Mouse (Mus musculus) lung, postnatal 0 days (tissue): ENCODE measurements at regions not wholly inside any gene's neighbourhood (a gene's known extent, or its start where the extent isn't known, plus 50 kb on each side); places are given as distances from the start of the nearest gene placed in this dataset.

Experiments used
- ATAC-seq: fragments of 200-750 bp; cut with Nextera tagmentation; 2 replicates; pipeline ENCODE4 v1.8.0; 2017; ENCODE audit warnings: moderate library complexity
- DNase-seq: peaks from one replicate; pipeline ENCODE4 v3.0.0-alpha.2; 2016; ENCODE audit warnings: low spot score
- H3K27ac ChIP-seq: fragments of 300-500 bp; sonication (generic); 2 replicates; pipeline ENCODE4 v1.5.1; 2014; ENCODE audit warnings: antibody characterized with exemption, mild to moderate bottlenecking, low read length, mixed read lengths
- H3K27me3 ChIP-seq: fragments of 300-500 bp; sonication (generic); replicated peaks from 2 replicates; pipeline ENCODE4 v1.6.1; 2014; ENCODE audit warnings: low read length, mixed read lengths; ENCODE audit not compliant: insufficient read depth
- H3K36me3 ChIP-seq: fragments of 300-500 bp; sonication (generic); 2 replicates; pipeline ENCODE4 v1.6.1; 2014; ENCODE audit warnings: low read length, mixed read lengths; ENCODE audit not compliant: insufficient read depth
- H3K4me1 ChIP-seq: fragments of 300-500 bp; sonication (generic); 2 replicates; pipeline ENCODE4 v1.6.1; 2014; ENCODE audit warnings: antibody characterized with exemption, low read depth, low read length, mixed read lengths; ENCODE audit not compliant: insufficient read depth
- H3K4me2 ChIP-seq: fragments of 300-500 bp; sonication (generic); replicated peaks from 2 replicates; pipeline ENCODE4 v1.6.1; 2014; ENCODE audit warnings: low read depth, mild to moderate bottlenecking, low read length, moderate library complexity, mixed read lengths
- H3K4me3 ChIP-seq: fragments of 300-500 bp; sonication (generic); 2 replicates; pipeline ENCODE4 v1.5.1; 2014; ENCODE audit warnings: low read depth, low read length
- H3K9ac ChIP-seq: fragments of 300-500 bp; sonication (generic); replicated peaks from 2 replicates; pipeline ENCODE4 v1.6.1; 2014; ENCODE audit warnings: low read depth, mild to moderate bottlenecking
- H3K9me3 ChIP-seq: fragments of 300-500 bp; sonication (generic); 2 replicates; pipeline ENCODE4 v1.6.1; 2016; ENCODE audit warnings: low read length, mixed read lengths
- CTCF ChIP-seq: IDR thresholded peaks from 2 replicates; pipeline ENCODE4 v1.5.1; 2016; ENCODE audit warnings: antibody characterized with exemption, mild to moderate bottlenecking
- EP300 ChIP-seq: IDR thresholded peaks from 2 replicates; pipeline ENCODE4 v1.6.1; 2016; ENCODE audit warnings: antibody characterized with exemption, mild to moderate bottlenecking, control low read depth
- WGBS: fragments of 180-500 bp; shearing (Covaris S2); extraction: QIAGEN DNeasy Blood & Tissue Kit; methylation state at CpG from one replicate; pipeline ENCODE4 v1.1.7; 2014; 5-methylcytosine and 5-hydroxymethylcytosine counted together

GRCm38 (mm10) chr10:118631786-118632185, 190.9 kb downstream of the Ifng start:
- ATAC-seq = no peak
- no peak overlapping the region for H3K9ac ChIP-seq
- H3K4me2 ChIP-seq = no peak overlapping the region
- no peaks in the 10 kb centered on the region for H3K4me1 ChIP-seq
- no peak overlapping the region for H3K4me3 ChIP-seq
- no peaks in the 10 kb centered on the region for H3K27me3 ChIP-seq
- no peaks in the 10 kb centered on the region for H3K36me3 ChIP-seq
- TF ChIP-seq EP300 (no peak), CTCF (no peak)
- no peak for DNase-seq
- no peaks in the 10 kb centered on the region for H3K9me3 ChIP-seq
- 79% methylated on average over 1 of the region's 1 CpGs for WGBS
- H3K27ac ChIP-seq = no peak overlapping the region

- 46% methylated on average over 5 of the region's 5 CpGs for WGBS
- Histone ChIP-seq H3K4me1 (no peaks in the 10 kb centered on the region), H3K4me2 (no peak overlapping the region), H3K9me3 (no peaks in the 10 kb centered on the region), H3K27ac (no peak overlapping the region), H3K36me3 (no peaks in the 10 kb centered on the region), H3K4me3 (no peak overlapping the region), H3K27me3 (no peaks in the 10 kb centered on the region), H3K9ac (no peak overlapping the region)
- no peak for ATAC-seq
- TF ChIP-seq EP300 = no peak
- no peak for TF ChIP-seq CTCF
- DNase-seq = no peak
These were observed 191.3 kb downstream of the Ifng start for GRCm38 (mm10) chr10:118632187-118632586.

GRCm38 (mm10) chr10:118633429-118633828, 192.6 kb downstream of the Ifng start:
- peak; percentile 5 for DNase-seq
- H3K27ac ChIP-seq = no peak overlapping the region
- 0 out of 2 replicates have a peak, but pooled peaks have one; percentile 14 for ATAC-seq
- no peaks in the 10 kb centered on the region for H3K27me3 ChIP-seq
- no peaks in the 10 kb centered on the region for H3K4me1 ChIP-seq
- H3K9ac ChIP-seq = no peak overlapping the region
- no peaks in the 10 kb centered on the region for H3K36me3 ChIP-seq
- TF ChIP-seq CTCF (no peak), EP300 (no peak)
- H3K9me3 ChIP-seq = no peaks in the 10 kb centered on the region
- no peak overlapping the region for H3K4me3 ChIP-seq
- WGBS = 31% methylated on average over 7 of the region's 7 CpGs
- no peak overlapping the region for H3K4me2 ChIP-seq

GRCm38 (mm10) chr10:118639097-118639496, 198.3 kb downstream of the Ifng start:
- no peaks in the 10 kb centered on the region for H3K9me3 ChIP-seq
- ATAC-seq (no peak), DNase-seq (no peak)
- no peak overlapping the region for H3K27ac ChIP-seq
- TF ChIP-seq CTCF (no peak), EP300 (no peak)
- H3K27me3 ChIP-seq = no peaks in the 10 kb centered on the region
- H3K9ac ChIP-seq = no peak overlapping the region
- no peaks in the 10 kb centered on the region for H3K36me3 ChIP-seq
- no peak overlapping the region for H3K4me3 ChIP-seq
- no peak overlapping the region for H3K4me2 ChIP-seq
- WGBS = 75% methylated on average over 4 of the region's 4 CpGs
- H3K4me1 ChIP-seq = no peaks in the 10 kb centered on the region

DNA sequence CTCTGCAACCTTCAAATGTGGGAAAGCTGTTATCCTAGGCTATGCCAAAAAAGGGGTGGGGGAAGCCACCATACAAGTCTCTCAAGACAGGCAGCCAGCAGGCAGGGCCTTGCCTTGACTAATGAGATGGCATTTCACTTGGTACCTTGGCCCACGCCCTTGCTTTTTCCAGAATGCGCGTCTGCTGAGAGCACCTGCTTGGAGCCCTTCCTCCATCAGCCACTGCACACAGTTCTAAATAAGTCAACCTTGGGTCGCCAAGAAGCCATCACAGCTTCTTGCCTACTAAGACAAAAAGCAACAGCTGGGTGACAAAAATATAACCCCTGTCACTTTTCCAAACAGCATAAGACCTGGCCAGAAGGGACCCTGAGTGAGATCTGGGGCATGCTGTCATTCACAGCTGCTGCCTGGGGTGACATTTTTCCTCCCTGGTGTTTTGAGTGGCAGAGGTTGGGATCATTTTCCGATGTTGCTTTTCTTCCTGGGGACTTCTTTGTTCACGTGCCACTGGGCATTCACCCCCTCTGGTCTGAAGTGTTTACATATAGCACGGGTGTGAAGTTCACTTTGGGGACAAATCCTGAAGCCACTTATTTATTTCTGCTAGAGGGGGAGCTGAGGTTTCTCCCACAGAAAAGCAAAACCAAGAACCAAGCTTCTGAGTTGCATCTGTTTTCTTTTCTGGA, 199.4 kb downstream of the Ifng start:
- Histone ChIP-seq H3K27me3 (no peaks in the 10 kb centered on the region), H3K4me2 (0 out of 2 replicates have a peak overlapping the region, but pooled peaks have one; percentile 4), H3K9ac (no peak overlapping the region), H3K27ac (no peak overlapping the region), H3K4me1 (no peaks in the 10 kb centered on the region), H3K4me3 (no peak overlapping the region), H3K9me3 (no peaks in the 10 kb centered on the region), H3K36me3 (no peaks in the 10 kb centered on the region)
- TF ChIP-seq CTCF = no peak
- no peak for TF ChIP-seq EP300
- 43% methylated on average over 7 of the region's 7 CpGs for WGBS
- no peak for ATAC-seq
- peak; percentile 17 for DNase-seq

- Histone ChIP-seq H3K4me1 (no peaks in the 10 kb centered on the region), H3K27ac (no peak overlapping the region), H3K4me3 (no peak overlapping the region), H3K36me3 (no peaks in the 10 kb centered on the region), H3K27me3 (no peaks in the 10 kb centered on the region), H3K9me3 (no peaks in the 10 kb centered on the region), H3K9ac (no peak overlapping the region), H3K4me2 (0 out of 2 replicates have a peak overlapping the region, but pooled peaks have one; percentile 4)
- DNase-seq (peak; percentile 9), ATAC-seq (no peak)
- TF ChIP-seq CTCF = no peak
- TF ChIP-seq EP300 = no peak
- 38% methylated on average over 12 of the region's 12 CpGs for WGBS
These were observed 200.1 kb downstream of the Ifng start for GRCm38 (mm10) chr10:118640810-118641427.
